Mouse (Mus musculus): ENCODE results near the gene Gm5431. TPM values are rescaled to one million over a fixed set of nuclear protein-coding genes. Genes with fewer than 3 reads are reported as not detected.
A peak's percentile ranks its signal among the peaks of the same experiment; 100 is the strongest.
"Not testable (repeated sequence)": the region's sequence is repeated elsewhere in the genome, so short reads cannot be mapped to it uniquely, and the experiment has no call there.

The Gm5431 gene
- polyA plus RNA-seq, 1 experiment from 2014 or later = 0.30 TPM

- H3K27ac ChIP-seq = no peak overlapping the region
- no peaks in the 10 kb centered on the region for H3K36me3 ChIP-seq
- no peaks in the 10 kb centered on the region for H3K9me3 ChIP-seq (replicated peaks)
- no peak for ATAC-seq (replicated peaks; ENCODE audit: insufficient number of reproducible peaks, insufficient read depth, low FRiP score, low read depth)
- 65% methylated on average over 5 of the region's 5 CpGs for WGBS
- 0 out of 2 replicates have a peak, but pooled peaks cover 8% of the 10 kb centered on the region for H3K27me3 ChIP-seq
- peaks cover 5% of the 10 kb centered on the region; the same call in 1 of the 2 replicates for H3K4me1 ChIP-seq (replicated peaks)
- no peak overlapping the region for H3K4me3 ChIP-seq
- no peak overlapping the region for H3K4me2 ChIP-seq
- no peak overlapping the region for H3K9ac ChIP-seq
These were observed 55.1 kb downstream of the Gm5431 start for GRCm38 (mm10) chr11:48846881-48847280.

GRCm38 (mm10) chr11:48846362-48846761 is 55.7 kb downstream of the Gm5431 start:
- WGBS = 84% methylated on average over 2 of the region's 2 CpGs
- ATAC-seq (replicated peaks; ENCODE audit: insufficient number of reproducible peaks, insufficient read depth, low FRiP score, low read depth); H3K27ac ChIP-seq: not testable (repeated sequence)

GRCm38 (mm10) chr11:48845244-48845815 is 56.7 kb downstream of the Gm5431 start:
- Histone ChIP-seq H3K27ac (no peak overlapping the region), H3K4me2 (no peak overlapping the region), H3K4me1 (replicated peaks) (peaks cover 5% of the 10 kb centered on the region; the same call in 1 of the 2 replicates), H3K27me3 (0 out of 2 replicates have a peak, but pooled peaks cover 8% of the 10 kb centered on the region), H3K9ac (no peak overlapping the region), H3K9me3 (replicated peaks) (no peaks in the 10 kb centered on the region), H3K36me3 (no peaks in the 10 kb centered on the region), H3K4me3 (no peak overlapping the region)
- 30% methylated on average over 13 of the region's 13 CpGs for WGBS
- no peak for ATAC-seq (replicated peaks; ENCODE audit: insufficient number of reproducible peaks, insufficient read depth, low FRiP score, low read depth)

More at GRCm38 (mm10) chr11:48846362-48846761, 55.7 kb downstream of the Gm5431 start:
- H3K4me2 ChIP-seq; H3K4me1 ChIP-seq (replicated peaks); H3K27me3 ChIP-seq; H3K9ac ChIP-seq; H3K4me3 ChIP-seq; H3K9me3 ChIP-seq (replicated peaks); H3K36me3 ChIP-seq: not testable (repeated sequence)

GRCm38 (mm10) chr11:48844309-48844708 is 57.7 kb downstream of the Gm5431 start:
- H3K36me3 ChIP-seq = no peaks in the 10 kb centered on the region
- H3K4me1 ChIP-seq (replicated peaks) = no peaks in the 10 kb centered on the region
- H3K9ac ChIP-seq = no peak overlapping the region
- no peaks in the 10 kb centered on the region for H3K9me3 ChIP-seq (replicated peaks)
- no peak overlapping the region for H3K4me2 ChIP-seq
- no peak overlapping the region for H3K27ac ChIP-seq
- 0 out of 2 replicates have a peak, but pooled peaks cover 4% of the 10 kb centered on the region for H3K27me3 ChIP-seq
- 61% methylated on average over 6 of the region's 6 CpGs for WGBS
- no peak overlapping the region for H3K4me3 ChIP-seq
- ATAC-seq (replicated peaks; ENCODE audit: insufficient number of reproducible peaks, insufficient read depth, low FRiP score, low read depth) = no peak

- Histone ChIP-seq H3K9me3 (replicated peaks) (no peaks in the 10 kb centered on the region), H3K9ac (no peak overlapping the region), H3K4me2 (no peak overlapping the region), H3K4me1 (replicated peaks) (peaks cover 6% of the 10 kb centered on the region), H3K27me3 (0 out of 2 replicates have a peak, but pooled peaks cover 3% of the 10 kb centered on the region), H3K36me3 (no peaks in the 10 kb centered on the region), H3K4me3 (no peak overlapping the region), H3K27ac (no peak overlapping the region)
- WGBS = 76% methylated on average over 11 of the region's 11 CpGs
- ATAC-seq (replicated peaks; ENCODE audit: insufficient number of reproducible peaks, insufficient read depth, low FRiP score, low read depth) = no peak
These were observed 58.8 kb downstream of the Gm5431 start for GRCm38 (mm10) chr11:48843202-48843601.

GRCm38 (mm10) chr11:48842378-48842792 is 59.6 kb downstream of the Gm5431 start:
- Histone ChIP-seq H3K27me3 (0 out of 2 replicates have a peak, but pooled peaks cover 3% of the 10 kb centered on the region), H3K27ac (no peak overlapping the region), H3K36me3 (no peaks in the 10 kb centered on the region), H3K4me2 (no peak overlapping the region), H3K4me3 (no peak overlapping the region), H3K9me3 (replicated peaks) (no peaks in the 10 kb centered on the region), H3K9ac (no peak overlapping the region), H3K4me1 (replicated peaks) (peaks cover 7% of the 10 kb centered on the region)
- ATAC-seq (replicated peaks; ENCODE audit: insufficient number of reproducible peaks, insufficient read depth, low FRiP score, low read depth) = no peak
- 71% methylated on average over 4 of the region's 4 CpGs for WGBS

GRCm38 (mm10) chr11:48841213-48841612 is 60.8 kb downstream of the Gm5431 start:
- no peak overlapping the region for H3K4me2 ChIP-seq
- no peak overlapping the region for H3K4me3 ChIP-seq
- H3K4me1 ChIP-seq (replicated peaks) = peaks cover 13% of the 10 kb centered on the region
- H3K27ac ChIP-seq = no peak overlapping the region
- H3K9me3 ChIP-seq (replicated peaks) = no peaks in the 10 kb centered on the region
- 80% methylated on average over 5 of the region's 5 CpGs for WGBS
- no peak overlapping the region for H3K9ac ChIP-seq
- 0 out of 2 replicates have a peak, but pooled peaks cover 12% of the 10 kb centered on the region for H3K27me3 ChIP-seq
- no peaks in the 10 kb centered on the region for H3K36me3 ChIP-seq
- ATAC-seq (replicated peaks; ENCODE audit: insufficient number of reproducible peaks, insufficient read depth, low FRiP score, low read depth) = no peak

- Histone ChIP-seq H3K27ac (no peak overlapping the region), H3K9ac (no peak overlapping the region), H3K4me1 (replicated peaks) (peaks cover 13% of the 10 kb centered on the region), H3K4me3 (no peak overlapping the region), H3K27me3 (0 out of 2 replicates have a peak, but pooled peaks cover 13% of the 10 kb centered on the region), H3K36me3 (no peaks in the 10 kb centered on the region), H3K4me2 (no peak overlapping the region), H3K9me3 (replicated peaks) (no peaks in the 10 kb centered on the region)
- ATAC-seq (replicated peaks; ENCODE audit: insufficient number of reproducible peaks, insufficient read depth, low FRiP score, low read depth) = no peak
These were observed 61.2 kb downstream of the Gm5431 start for GRCm38 (mm10) chr11:48840805-48841204.

- H3K36me3 ChIP-seq = no peaks in the 10 kb centered on the region
- H3K9me3 ChIP-seq (replicated peaks) = no peaks in the 10 kb centered on the region
- ATAC-seq (replicated peaks; ENCODE audit: insufficient number of reproducible peaks, insufficient read depth, low FRiP score, low read depth) = no peak
- 0 out of 2 replicates have a peak, but pooled peaks cover 13% of the 10 kb centered on the region for H3K27me3 ChIP-seq
- no peak overlapping the region for H3K9ac ChIP-seq
- 78% methylated on average over 10 of the region's 10 CpGs for WGBS
- peak overlapping the region; percentile 92 for H3K4me2 ChIP-seq
- no peak overlapping the region for H3K27ac ChIP-seq
- H3K4me3 ChIP-seq = peak overlapping the region; percentile 81
- peaks cover 13% of the 10 kb centered on the region for H3K4me1 ChIP-seq (replicated peaks)
These were observed 62.9 kb downstream of the Gm5431 start for GRCm38 (mm10) chr11:48838879-48839680.

- Histone ChIP-seq H3K27me3 (0 out of 2 replicates have a peak, but pooled peaks cover 13% of the 10 kb centered on the region), H3K27ac (peak overlapping the region; percentile 63), H3K4me3 (peak overlapping the region; percentile 81), H3K4me1 (replicated peaks) (peaks cover 13% of the 10 kb centered on the region), H3K4me2 (peak overlapping the region; percentile 92), H3K9ac (peak overlapping the region; percentile 74), H3K9me3 (replicated peaks) (no peaks in the 10 kb centered on the region), H3K36me3 (no peaks in the 10 kb centered on the region)
- WGBS = 1% methylated on average over 16 of the region's 16 CpGs
- no peak for ATAC-seq (replicated peaks; ENCODE audit: insufficient number of reproducible peaks, insufficient read depth, low FRiP score, low read depth)
These were observed 63.7 kb downstream of the Gm5431 start for GRCm38 (mm10) chr11:48838181-48838797.
